Mouse (Mus musculus) kidney, postnatal 14 days (tissue): ENCODE data around the gene Utp14b.

Experiments
- DNase-seq: peaks from one replicate; pipeline ENCODE4 v3.0.0; 2022; ENCODE audit warnings: mixed read lengths

Gene Utp14b

GRCm38 (mm10) chr1:78688149-78688548 is 30.3 kb downstream of the Utp14b start:
- DNase-seq: no peak

- no peak for DNase-seq
Observed at GRCm38 (mm10) chr1:78694503-78695258, 36.8 kb downstream of the Utp14b start.

GRCm38 (mm10) chr1:78696305-78696704 is 38.5 kb downstream of the Utp14b start:
- DNase-seq: no peak

- no peak for DNase-seq
Observed at GRCm38 (mm10) chr1:78696903-78697302, 39.1 kb downstream of the Utp14b start.

- peak; percentile 12 for DNase-seq
Observed at GRCm38 (mm10) chr1:78698138-78698537, 40.3 kb downstream of the Utp14b start.

GRCm38 (mm10) chr1:78701740-78702139 is 43.9 kb downstream of the Utp14b start:
- DNase-seq: no peak

- no peak for DNase-seq
Observed at GRCm38 (mm10) chr1:78702282-78702963, 44.6 kb downstream of the Utp14b start.

GRCm38 (mm10) chr1:78702964-78703285 is 45.1 kb downstream of the Utp14b start:
- no peak for DNase-seq

GRCm38 (mm10) chr1:78706338-78706737 is 48.5 kb downstream of the Utp14b start:
- no peak for DNase-seq

GRCm38 (mm10) chr1:78707280-78707679 is 49.4 kb downstream of the Utp14b start:
- peak; percentile 12 for DNase-seq

- DNase-seq: no peak
Observed at GRCm38 (mm10) chr1:78710026-78710425, 52.2 kb downstream of the Utp14b start.

- no peak for DNase-seq
Observed at GRCm38 (mm10) chr1:78710613-78711329, 52.9 kb downstream of the Utp14b start.
